Mouse (Mus musculus) lung, embryonic 14.5 days (tissue): ENCODE measurements around the gene Sema4f. TPM values are rescaled to one million over a fixed set of nuclear protein-coding genes. Genes with fewer than 3 reads are reported as not detected.

ENCODE experiments used
- ATAC-seq: fragments of 200-750 bp; cut with Nextera tagmentation; 2 replicates; pipeline ENCODE4 v1.8.0; 2017; ENCODE audit warnings: mild to moderate bottlenecking, moderate TSS enrichment, moderate library complexity; ENCODE audit not compliant: insufficient read depth
- DNase-seq: peaks from one replicate; pipeline ENCODE4 v3.0.0-alpha.2; 2015
- H3K27ac ChIP-seq: fragments of 300-500 bp; sonication (generic); 2 replicates; pipeline ENCODE4 v1.5.1; 2014; ENCODE audit warnings: low read depth, mild to moderate bottlenecking, moderate library complexity
- H3K27me3 ChIP-seq: fragments of 300-500 bp; sonication (generic); 2 replicates; pipeline ENCODE4 v1.6.1; 2014; ENCODE audit warnings: low read length, control low read depth; ENCODE audit not compliant: insufficient read depth
- H3K36me3 ChIP-seq: fragments of 300-500 bp; sonication (generic); 2 replicates; pipeline ENCODE4 v1.6.1; 2014; ENCODE audit warnings: control low read depth; ENCODE audit not compliant: insufficient read depth
- H3K4me1 ChIP-seq: fragments of 300-500 bp; sonication (generic); 2 replicates; pipeline ENCODE4 v1.6.1; 2014; ENCODE audit warnings: antibody characterized with exemption, control low read depth; ENCODE audit not compliant: insufficient read depth
- H3K4me2 ChIP-seq: fragments of 300-500 bp; sonication (generic); 2 replicates; pipeline ENCODE4 v1.6.1; 2014; ENCODE audit warnings: mild to moderate bottlenecking
- H3K4me3 ChIP-seq: fragments of 300-500 bp; sonication (generic); 2 replicates; pipeline ENCODE4 v1.5.1; 2014; ENCODE audit warnings: low read depth, low read length
- H3K9ac ChIP-seq: fragments of 300-500 bp; sonication (generic); 2 replicates; pipeline ENCODE4 v1.6.1; 2014
- H3K9me3 ChIP-seq: fragments of 300-500 bp; sonication (generic); 2 replicates; pipeline ENCODE4 v1.6.1; 2016; ENCODE audit warnings: low read depth, low read length, control low read depth
- CTCF ChIP-seq: IDR thresholded peaks from 2 replicates; pipeline ENCODE4 v1.5.1; 2016; ENCODE audit warnings: antibody characterized with exemption, low read depth
- WGBS: fragments of 180-500 bp; shearing (Covaris S2); extraction: QIAGEN DNeasy Blood & Tissue Kit; methylation state at CpG from one replicate; pipeline ENCODE4 v1.1.7; 2014; 5-methylcytosine and 5-hydroxymethylcytosine counted together
- polyA plus RNA-seq: library from polyadenylated mRNA; unstranded; fragments of >200 nt; fragmentation: Nextera tagmentation; extraction: Ambion mirVana; gene quantifications from 2 replicates; pipeline ENCODE4 v1.2.1, GENCODE M21; 2014

The Sema4f gene
- polyA plus RNA-seq, 1 experiment from 2014 or later = 10.0 TPM

DNA sequence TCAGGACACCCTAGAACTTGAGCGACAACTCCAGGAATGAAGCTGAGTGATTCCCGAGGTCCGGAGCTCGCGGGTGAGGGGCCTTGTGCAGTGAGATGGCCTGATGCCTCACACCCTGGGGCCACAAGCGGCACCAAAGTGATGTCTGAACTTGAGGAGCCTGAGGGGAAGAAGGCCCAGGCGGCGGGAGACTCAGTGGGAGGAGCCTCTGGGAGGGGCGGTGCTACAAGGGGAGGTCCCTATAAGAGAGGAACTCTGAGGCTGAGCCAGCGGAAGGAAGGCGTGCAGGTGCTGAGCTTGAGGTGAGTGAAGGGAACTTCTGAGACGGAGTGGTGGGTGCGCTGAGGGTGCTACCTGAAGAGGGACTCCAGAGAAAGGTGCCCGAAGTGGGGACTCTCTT lies 7.1 kb upstream of the Sema4f start, which contains the start of gene M1ap:
M1ap (plus strand) TSS at position 252 of the 400 bp plus-strand sequence.
- TF ChIP-seq CTCF = no peak
- Histone ChIP-seq H3K27me3 (no peaks in the 10 kb centered on the region), H3K36me3 (no peaks in the 10 kb centered on the region), H3K4me3 (no peak within 1 kb of the TSS), H3K4me2 (no peak within 1 kb of the TSS), H3K4me1 (no peaks in the 10 kb centered on the region), H3K9me3 (no peaks in the 10 kb centered on the region), H3K27ac (no peak within 1 kb of the TSS), H3K9ac (no peak within 1 kb of the TSS)
- ATAC-seq (no peak), DNase-seq (no peak)
- 64% methylated on average over 14 of the region's 14 CpGs for WGBS

DNA sequence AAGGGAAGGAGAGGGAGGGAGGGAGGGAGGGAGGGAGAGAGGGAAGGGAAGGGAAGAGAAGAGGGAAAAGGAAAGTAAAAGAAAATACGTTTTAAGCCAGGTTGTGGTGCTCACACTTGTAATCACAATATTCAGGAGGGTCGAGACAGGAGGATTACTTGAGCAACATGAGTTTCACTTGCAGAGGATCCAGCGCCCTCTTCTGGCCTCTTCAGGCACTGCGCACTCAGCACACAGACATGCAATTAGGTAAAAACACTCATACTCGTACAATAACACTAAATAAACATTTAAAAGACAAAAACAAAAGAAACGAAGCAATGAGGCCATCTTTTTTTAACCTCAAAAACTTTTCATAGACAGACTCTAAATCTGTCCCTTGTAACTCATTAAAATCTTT lies 6.2 kb upstream of the Sema4f start:
- H3K4me2 ChIP-seq = no peak overlapping the region
- no peak for ATAC-seq
- no peaks in the 10 kb centered on the region for H3K27me3 ChIP-seq
- WGBS = 46% methylated on average over 6 of the region's 6 CpGs
- DNase-seq = peak; percentile 49
- H3K27ac ChIP-seq = no peak overlapping the region
- H3K9ac ChIP-seq = no peak overlapping the region
- no peak overlapping the region for H3K4me3 ChIP-seq
- no peaks in the 10 kb centered on the region for H3K9me3 ChIP-seq
- TF ChIP-seq CTCF = peak; percentile 50
- H3K4me1 ChIP-seq = no peaks in the 10 kb centered on the region
- H3K36me3 ChIP-seq = no peaks in the 10 kb centered on the region

DNA sequence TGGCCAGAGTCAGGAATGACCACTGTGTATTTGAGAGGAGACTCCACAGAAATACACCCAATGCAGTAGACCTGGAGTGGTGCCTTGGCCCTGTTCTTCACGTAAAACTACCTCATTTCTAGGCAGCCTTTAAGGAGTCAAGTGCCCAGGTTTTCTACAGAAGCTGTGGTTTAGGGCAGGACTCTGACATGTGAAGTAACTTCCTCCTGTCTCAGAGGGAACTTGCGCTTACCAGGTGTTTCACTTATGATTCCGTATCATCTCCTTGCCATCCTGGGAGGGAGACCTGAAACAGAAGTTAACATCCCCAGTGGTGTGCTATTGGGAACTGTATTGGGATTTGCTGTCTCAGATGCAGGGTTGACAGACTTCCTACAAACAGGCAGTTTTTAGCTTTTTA lies 1.2 kb upstream of the Sema4f start:
- no peaks in the 10 kb centered on the region for H3K4me1 ChIP-seq
- no peak overlapping the region for H3K27ac ChIP-seq
- WGBS = 72% methylated on average over 3 of the region's 3 CpGs
- no peaks in the 10 kb centered on the region for H3K9me3 ChIP-seq
- no peak for ATAC-seq
- H3K9ac ChIP-seq = no peak overlapping the region
- no peak for TF ChIP-seq CTCF
- no peaks in the 10 kb centered on the region for H3K36me3 ChIP-seq
- peaks cover 10% of the 10 kb centered on the region for H3K27me3 ChIP-seq
- H3K4me3 ChIP-seq = no peak overlapping the region
- H3K4me2 ChIP-seq = no peak overlapping the region
- DNase-seq = no peak

DNA sequence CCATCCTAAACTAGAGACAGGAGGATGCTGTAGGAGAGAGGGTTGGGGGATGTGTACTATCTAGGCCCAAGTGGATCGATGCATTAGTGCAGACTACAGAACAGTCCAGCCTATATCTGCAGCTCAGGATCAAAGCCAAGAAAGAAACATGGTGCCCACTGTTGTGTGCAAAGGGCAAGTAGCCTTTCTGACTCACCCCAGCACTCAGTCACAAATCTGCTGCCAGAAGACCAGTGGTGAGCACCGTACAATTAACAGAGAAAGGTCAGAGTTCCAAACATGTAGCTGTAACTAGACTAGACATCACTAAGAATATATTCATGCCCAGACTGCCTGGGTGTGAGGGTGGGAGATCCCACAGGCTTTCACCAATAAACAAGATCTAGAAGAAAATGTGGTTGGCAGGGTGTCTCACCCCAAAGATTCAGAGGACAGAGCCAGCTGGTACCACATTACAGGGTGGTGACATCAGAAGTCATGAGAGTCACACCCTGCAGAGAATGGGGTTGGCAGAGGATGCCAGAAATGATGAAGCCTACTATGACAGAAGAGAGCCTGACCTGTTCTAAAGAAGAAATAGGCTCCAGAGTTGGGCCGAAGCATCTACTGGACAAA lies 4.8 kb downstream of the Sema4f start:
- no peak overlapping the region for H3K9ac ChIP-seq

DNA sequence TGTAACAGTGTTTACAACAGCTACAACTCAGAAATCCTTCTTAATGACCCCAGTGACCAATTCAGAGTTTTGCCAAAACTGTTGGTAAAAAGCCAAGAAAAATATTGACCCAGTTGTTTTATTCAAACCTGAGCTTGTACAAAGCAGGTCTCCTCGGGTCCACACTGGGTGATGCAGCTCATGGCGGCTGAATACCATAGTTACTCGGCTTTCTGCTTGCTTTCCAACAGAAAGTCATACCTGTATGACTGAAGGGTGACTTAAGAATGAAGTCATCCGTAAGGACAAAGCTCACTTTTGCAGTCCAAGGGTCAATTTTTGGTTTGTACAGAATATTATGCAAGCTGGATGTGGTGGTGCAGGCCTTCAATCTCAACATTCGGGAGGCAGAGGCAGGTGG lies 12.0 kb downstream of the Sema4f start:
- ATAC-seq (no peak), DNase-seq (no peak)
- WGBS = 69% methylated on average over 5 of the region's 5 CpGs
- H3K4me1 ChIP-seq = no peaks in the 10 kb centered on the region
- H3K27ac ChIP-seq = no peak overlapping the region
- H3K9me3 ChIP-seq = no peaks in the 10 kb centered on the region
- H3K9ac ChIP-seq = no peak overlapping the region
- TF ChIP-seq CTCF = no peak
- no peaks in the 10 kb centered on the region for H3K36me3 ChIP-seq
- no peak overlapping the region for H3K4me3 ChIP-seq
- H3K27me3 ChIP-seq = no peaks in the 10 kb centered on the region
- H3K4me2 ChIP-seq = no peak overlapping the region

More for the DNA sequence above, 4.8 kb downstream of the Sema4f start:
- no peak for DNase-seq
- no peak for TF ChIP-seq CTCF
- Histone ChIP-seq H3K27me3 (peaks cover 10% of the 10 kb centered on the region), H3K4me3 (no peak overlapping the region), H3K4me2 (no peak overlapping the region), H3K36me3 (no peaks in the 10 kb centered on the region), H3K9me3 (no peaks in the 10 kb centered on the region), H3K27ac (no peak overlapping the region), H3K4me1 (no peaks in the 10 kb centered on the region)
- no peak for ATAC-seq
- WGBS = 82% methylated on average over 3 of the region's 3 CpGs

DNA sequence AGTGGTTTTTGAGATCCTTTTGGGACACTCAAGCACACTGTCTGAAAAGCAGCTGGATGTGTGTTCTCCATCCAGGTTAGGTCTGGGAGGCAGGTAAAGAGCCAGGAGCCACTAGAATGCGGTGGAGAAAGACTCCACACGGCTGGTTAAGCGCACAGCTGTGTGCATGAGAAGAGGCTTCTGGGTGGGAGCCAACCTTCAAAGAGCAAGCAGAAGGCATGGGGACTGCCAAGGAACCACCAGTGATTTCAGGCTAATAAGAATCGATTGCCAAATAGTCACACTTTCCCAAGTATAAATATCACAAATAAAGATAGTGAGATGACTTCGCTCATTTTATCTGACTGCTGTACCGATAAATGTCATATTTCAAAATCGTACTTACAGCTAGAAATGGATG lies 13.0 kb downstream of the Sema4f start:
- Histone ChIP-seq H3K36me3 (no peaks in the 10 kb centered on the region), H3K4me1 (no peaks in the 10 kb centered on the region), H3K27me3 (no peaks in the 10 kb centered on the region), H3K27ac (no peak overlapping the region), H3K9me3 (no peaks in the 10 kb centered on the region), H3K9ac (no peak overlapping the region), H3K4me3 (no peak overlapping the region), H3K4me2 (no peak overlapping the region)
- WGBS = 77% methylated on average over 7 of the region's 7 CpGs
- ATAC-seq = no peak
- DNase-seq = no peak
- TF ChIP-seq CTCF = no peak

DNA sequence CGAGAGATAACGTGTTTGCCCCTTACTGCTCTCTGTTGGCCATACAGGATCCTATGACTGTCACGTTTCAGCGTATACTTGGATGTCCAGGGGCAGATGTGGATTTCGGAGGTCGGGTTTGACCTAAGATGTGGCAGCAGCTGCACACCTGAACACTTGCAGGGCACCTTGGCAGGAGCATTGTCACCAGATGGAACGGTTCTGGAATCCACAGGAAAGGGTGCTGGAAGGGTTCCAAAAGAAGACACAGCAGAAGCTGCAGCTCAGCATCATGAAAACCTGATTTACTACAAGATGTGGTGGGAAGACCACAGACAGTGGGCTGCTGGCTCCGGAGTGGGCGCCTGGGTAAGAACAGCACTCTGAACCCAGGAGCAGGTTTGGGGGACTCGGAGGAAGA lies 13.5 kb downstream of the Sema4f start:
- Histone ChIP-seq H3K27me3 (no peaks in the 10 kb centered on the region), H3K4me3 (no peak overlapping the region), H3K4me1 (no peaks in the 10 kb centered on the region), H3K4me2 (no peak overlapping the region), H3K9me3 (no peaks in the 10 kb centered on the region), H3K9ac (no peak overlapping the region), H3K36me3 (no peaks in the 10 kb centered on the region), H3K27ac (no peak overlapping the region)
- 70% methylated on average over 10 of the region's 10 CpGs for WGBS
- ATAC-seq = no peak
- no peak for DNase-seq
- no peak for TF ChIP-seq CTCF
